Mouse (Mus musculus): ENCODE measurements around the gene Rapgef5. TPM values are rescaled to one million over a fixed set of nuclear protein-coding genes. Genes with fewer than 3 reads are reported as not detected.

Rapgef5 gene
- total RNA-seq (2023) = 2.9 TPM

GRCm38 (mm10) chr12:117516179-117516578 is at the start of gene Rapgef5:
TSS of gene Rapgef5 (plus strand) at chr12:117516479.

DNA sequence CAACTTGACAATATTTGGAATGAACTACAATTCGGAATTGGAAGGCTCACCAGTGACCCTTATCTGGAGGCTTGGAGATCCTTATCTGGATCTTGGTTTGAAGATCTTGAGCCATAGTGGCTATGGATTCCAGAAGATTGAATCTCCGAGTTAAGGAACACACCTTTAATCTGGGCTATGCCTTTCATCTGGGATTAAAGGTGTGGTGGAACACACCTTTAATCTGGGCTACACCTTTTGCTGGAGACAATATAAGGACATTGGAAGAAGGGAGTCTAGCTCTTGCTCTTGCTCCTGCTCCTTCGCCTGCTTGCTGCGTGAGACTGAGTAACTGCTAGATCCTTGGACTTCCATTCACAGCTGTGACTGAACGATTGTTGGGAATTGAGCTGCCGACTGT is 287.7 kb downstream of the Rapgef5 start, which contains the start of gene Cdca7l:
Gene Cdca7l (plus strand): TSS at position 301 of the 400 bp plus-strand sequence.

